Mouse (Mus musculus) kidney, adult 11 months (tissue): ENCODE measurements around the gene Olfr1263.

ENCODE experiments used
- DNase-seq: peaks from one replicate; pipeline ENCODE4 v3.0.0; 2022

Gene Olfr1263

DNA sequence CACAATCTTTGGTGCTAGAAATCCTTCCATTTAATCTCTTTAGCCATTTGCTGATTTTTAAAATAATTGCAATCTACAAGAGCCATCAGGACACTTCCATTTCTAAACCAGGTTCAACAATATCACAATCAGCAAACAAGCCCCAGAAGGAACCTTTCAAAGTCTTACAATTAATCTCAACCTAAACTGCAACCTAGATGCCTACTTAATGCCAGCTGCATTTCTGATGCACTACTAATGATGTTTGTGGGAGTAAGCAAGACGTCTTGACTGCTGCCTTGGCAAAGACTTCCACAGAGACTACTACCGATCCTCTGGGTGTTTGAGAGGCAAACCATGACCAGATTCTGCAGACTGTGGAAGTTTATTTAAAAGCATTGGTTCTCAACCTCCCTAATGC, at the start of gene Olfr1263:
Gene Olfr1263 (plus strand): TSS at position 301 of the 400 bp plus-strand sequence.
- no peak for DNase-seq

GRCm38 (mm10) chr2:89974184-89974583, 37.7 kb upstream of the Olfr1263 start, which contains the start of gene Olfr1260:
Gene Olfr1260, plus strand, starts transcription at chr2:89974340.
- DNase-seq, result no peak

GRCm38 (mm10) chr2:89977709-89978108, 34.2 kb upstream of the Olfr1263 start:
- no peak for DNase-seq

DNA sequence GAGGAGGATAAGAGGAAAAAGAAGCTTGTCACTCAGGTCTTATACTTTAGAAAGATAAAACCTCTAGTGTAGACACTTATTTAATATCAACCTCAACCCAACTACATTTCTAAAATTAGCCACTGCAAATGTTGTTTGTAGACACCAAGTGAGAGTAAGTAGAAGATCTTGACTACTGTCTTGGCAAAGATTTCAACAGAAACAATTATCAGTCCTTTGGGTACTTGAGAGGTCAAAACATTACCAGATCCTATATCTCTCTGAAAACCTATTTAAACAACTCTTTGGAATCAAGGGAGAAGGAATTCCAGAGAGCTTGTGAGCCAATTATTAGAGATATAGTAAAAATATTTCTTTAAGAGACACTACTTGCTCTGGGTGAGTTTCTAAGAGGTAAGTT, 21.0 kb upstream of the Olfr1263 start, which contains the start of gene Olfr1261:
Gene Olfr1261 (plus strand): TSS at position 301 of the 400 bp plus-strand sequence.
- no peak for DNase-seq

DNA sequence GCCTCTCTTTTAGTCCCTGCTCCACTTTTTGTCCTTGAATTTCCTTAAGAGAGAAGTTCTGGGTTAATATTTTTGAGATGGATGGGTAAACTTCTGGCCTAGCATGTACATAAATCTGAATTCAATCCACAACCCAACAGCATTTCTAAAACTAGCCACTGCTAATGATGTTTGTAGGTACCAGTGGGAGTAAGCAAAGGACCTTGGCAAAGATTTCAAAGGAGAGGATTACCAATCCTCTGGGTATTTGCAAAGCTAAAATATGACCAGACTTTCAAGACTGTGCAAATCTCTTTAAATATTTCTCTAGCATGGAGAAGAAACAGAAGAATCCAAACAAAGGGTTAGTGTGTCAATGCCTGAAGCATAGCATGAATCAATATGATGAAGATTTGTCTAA, 12.1 kb upstream of the Olfr1263 start, which contains the start of gene Olfr1262:
Gene Olfr1262 (plus strand): TSS at position 301 of the 400 bp plus-strand sequence.
- DNase-seq, result no peak

GRCm38 (mm10) chr2:90025477-90025876, 13.5 kb downstream of the Olfr1263 start, which contains the start of gene Olfr1264:
Gene Olfr1264, minus strand, starts transcription at chr2:90025577.
- DNase-seq, result no peak

DNA sequence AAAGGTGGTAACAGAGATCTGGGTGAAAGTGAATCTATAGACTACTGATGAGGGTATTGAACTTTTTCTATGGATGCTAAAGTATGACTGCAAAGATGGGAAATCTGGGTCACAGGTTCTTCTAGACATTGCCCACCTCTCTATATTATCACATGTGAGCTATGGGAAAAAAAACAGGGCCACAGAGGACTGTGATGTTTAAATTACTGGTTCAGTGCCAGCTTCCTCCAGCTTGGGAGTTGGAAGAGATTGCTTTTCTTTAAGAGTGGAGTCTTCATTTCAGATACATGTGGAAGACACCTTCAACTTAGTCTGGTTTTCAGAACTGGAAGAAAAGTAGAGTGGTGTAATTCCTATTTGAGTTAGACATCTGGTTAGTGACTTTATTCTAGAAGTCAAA, 23.1 kb downstream of the Olfr1263 start, which contains the start of gene Olfr1265:
Gene Olfr1265 (plus strand): TSS at position 301 of the 400 bp plus-strand sequence.
- no peak for DNase-seq

- no peak for DNase-seq
Measured at GRCm38 (mm10) chr2:90063494-90063893, 51.6 kb downstream of the Olfr1263 start, which contains the start of gene Olfr140. Gene Olfr140, minus strand, starts transcription at chr2:90063594.
